Mouse (Mus musculus): ENCODE data around the gene Fam126a. TPM values are rescaled to one million over a fixed set of nuclear protein-coding genes. Genes with fewer than 3 reads are reported as not detected.

Gene Fam126a
- 7.8 TPM for polyA plus RNA-seq (2012; fragmentation: generic; extraction: Trizol)

DNA sequence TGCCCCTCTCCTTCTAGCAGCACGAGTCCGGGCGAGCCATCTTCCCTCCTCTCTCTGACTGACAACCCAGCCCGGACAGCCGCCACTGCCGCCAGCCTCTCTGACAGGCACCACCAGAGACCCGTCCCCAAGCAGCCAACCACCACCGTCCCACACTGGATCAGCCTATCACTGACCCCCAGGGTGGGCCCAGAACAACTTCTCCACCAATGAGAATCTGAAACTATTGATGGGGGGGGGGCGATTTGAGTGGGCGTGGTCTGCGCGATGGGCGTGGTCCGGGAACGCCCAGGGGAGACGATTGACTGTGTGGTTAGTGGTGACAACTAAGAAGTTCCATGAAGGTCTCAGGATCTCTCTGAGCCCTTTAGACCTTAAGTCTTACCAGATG is at the start of gene Fam126a:
Gene Fam126a (minus strand): TSS at position 112 of the 391 bp plus-strand sequence.
- H3K27me3 ChIP-seq (ENCODE audit: control insufficient read depth, insufficient read depth, insufficient read length) = no peaks in the 10 kb centered on the region
- no peak for TF ChIP-seq E2F4 (IDR thresholded peaks at IDR 0.05; ENCODE audit: insufficient read depth)
- TF ChIP-seq REST (IDR thresholded peaks at IDR 0.05; ENCODE audit: insufficient read depth, insufficient read length) = peak; percentile 33
- peak in 1 of 3 experiments; percentile 78 for TF ChIP-seq MYOD1 (IDR thresholded peaks at IDR 0.05; ENCODE audit: control insufficient read depth in 1 of 3, insufficient read length in 2 of 3, low read depth in 2 of 3)
- TF ChIP-seq POLR2A (IDR thresholded peaks at IDR 0.05; ENCODE audit: insufficient read length, low read depth) = peak; percentile 90
- peak in 2 of 3 experiments; percentile 19 to 33 for TF ChIP-seq MYOG (IDR thresholded peaks at IDR 0.05; ENCODE audit: control insufficient read depth in 1 of 3, insufficient read depth in 1 of 3, insufficient read length in 2 of 3, low read depth in 2 of 3)
- no peak for TF ChIP-seq TCF3 (IDR thresholded peaks at IDR 0.05; ENCODE audit: insufficient read length, low read depth)
- no peak for TF ChIP-seq USF1 (IDR thresholded peaks at IDR 0.05; ENCODE audit: low read depth)
- TF ChIP-seq POLR2AphosphoS2 (IDR thresholded peaks at IDR 0.05; ENCODE audit: insufficient read length, low read depth) = peak; percentile 88
- no peak for TF ChIP-seq TCF12 (IDR thresholded peaks at IDR 0.05; ENCODE audit: insufficient read depth, poor library complexity, severe bottlenecking)
- TF ChIP-seq SRF (IDR thresholded peaks at IDR 0.05; ENCODE audit: control insufficient read depth, insufficient read length, low read depth) = no peak
- TF ChIP-seq CEBPB (IDR thresholded peaks at IDR 0.05; ENCODE audit: insufficient read depth, poor library complexity, severe bottlenecking) = no peak
- TF ChIP-seq MAX (IDR thresholded peaks at IDR 0.05; ENCODE audit: low read depth) = no peak
- peak within 1 kb of the TSS; percentile 92 for H3K4me2 ChIP-seq (ENCODE audit: low read depth)
- H3ac ChIP-seq (ENCODE audit: control insufficient read depth, insufficient read length) = peak within 1 kb of the TSS; percentile 66
- peaks cover 26% of the 10 kb centered on the region for H3K79me2 ChIP-seq (ENCODE audit: control insufficient read depth, insufficient read depth)
- peak within 1 kb of the TSS; percentile 54 for H3K4me3 ChIP-seq
- H3K36me3 ChIP-seq (ENCODE audit: control insufficient read depth, insufficient read depth) = no peaks in the 10 kb centered on the region

GRCm38 (mm10) chr5:24078420-24079179 is 48.1 kb upstream of the Fam126a start:
- Histone ChIP-seq H3K36me3 (ENCODE audit: control insufficient read depth, insufficient read depth) (no peaks in the 10 kb centered on the region), H3ac (ENCODE audit: control insufficient read depth, insufficient read length) (no peak overlapping the region), H3K4me3 (no peak overlapping the region), H3K27me3 (ENCODE audit: control insufficient read depth, insufficient read depth, insufficient read length) (peaks cover 19% of the 10 kb centered on the region), H3K4me2 (ENCODE audit: low read depth) (no peak overlapping the region), H3K79me2 (ENCODE audit: control insufficient read depth, insufficient read depth) (no peaks in the 10 kb centered on the region)
- no peak for TF ChIP-seq REST (IDR thresholded peaks at IDR 0.05; ENCODE audit: insufficient read depth, insufficient read length)
- TF ChIP-seq POLR2AphosphoS2 (IDR thresholded peaks at IDR 0.05; ENCODE audit: insufficient read length, low read depth) = no peak
- TF ChIP-seq TCF3 (IDR thresholded peaks at IDR 0.05; ENCODE audit: insufficient read length, low read depth) = no peak
- TF ChIP-seq MAX (IDR thresholded peaks at IDR 0.05; ENCODE audit: low read depth) = no peak
- no peak for TF ChIP-seq SRF (IDR thresholded peaks at IDR 0.05; ENCODE audit: control insufficient read depth, insufficient read length, low read depth)
- no peak for TF ChIP-seq MYOD1 (IDR thresholded peaks at IDR 0.05; ENCODE audit: control insufficient read depth in 1 of 3, insufficient read length in 2 of 3, low read depth in 2 of 3)
- no peak for TF ChIP-seq USF1 (IDR thresholded peaks at IDR 0.05; ENCODE audit: low read depth)
- no peak for TF ChIP-seq TCF12 (IDR thresholded peaks at IDR 0.05; ENCODE audit: insufficient read depth, poor library complexity, severe bottlenecking)
- no peak for TF ChIP-seq POLR2A (IDR thresholded peaks at IDR 0.05; ENCODE audit: insufficient read length, low read depth)
- no peak for TF ChIP-seq CEBPB (IDR thresholded peaks at IDR 0.05; ENCODE audit: insufficient read depth, poor library complexity, severe bottlenecking)
- no peak for TF ChIP-seq MYOG (IDR thresholded peaks at IDR 0.05; ENCODE audit: control insufficient read depth in 1 of 3, insufficient read depth in 1 of 3, insufficient read length in 2 of 3, low read depth in 2 of 3)
- no peak for TF ChIP-seq E2F4 (IDR thresholded peaks at IDR 0.05; ENCODE audit: insufficient read depth)

- TF ChIP-seq REST (IDR thresholded peaks at IDR 0.05; ENCODE audit: insufficient read depth, insufficient read length) = no peak
- no peak for TF ChIP-seq POLR2AphosphoS2 (IDR thresholded peaks at IDR 0.05; ENCODE audit: insufficient read length, low read depth)
- TF ChIP-seq SRF (IDR thresholded peaks at IDR 0.05; ENCODE audit: control insufficient read depth, insufficient read length, low read depth) = no peak
- no peak for TF ChIP-seq USF1 (IDR thresholded peaks at IDR 0.05; ENCODE audit: low read depth)
- no peak for TF ChIP-seq MYOG (IDR thresholded peaks at IDR 0.05; ENCODE audit: control insufficient read depth in 1 of 3, insufficient read depth in 1 of 3, insufficient read length in 2 of 3, low read depth in 2 of 3)
- no peak for TF ChIP-seq CEBPB (IDR thresholded peaks at IDR 0.05; ENCODE audit: insufficient read depth, poor library complexity, severe bottlenecking)
- TF ChIP-seq E2F4 (IDR thresholded peaks at IDR 0.05; ENCODE audit: insufficient read depth) = no peak
- Histone ChIP-seq H3K36me3 (ENCODE audit: control insufficient read depth, insufficient read depth) (no peaks in the 10 kb centered on the region), H3K27me3 (ENCODE audit: control insufficient read depth, insufficient read depth, insufficient read length) (peaks cover 13% of the 10 kb centered on the region), H3K4me3 (peak overlapping the region; percentile 6), H3ac (ENCODE audit: control insufficient read depth, insufficient read length) (no peak overlapping the region), H3K4me2 (ENCODE audit: low read depth) (peak overlapping the region; percentile 62), H3K79me2 (ENCODE audit: control insufficient read depth, insufficient read depth) (no peaks in the 10 kb centered on the region)
Measured at GRCm38 (mm10) chr5:24077739-24078306, 47.3 kb upstream of the Fam126a start.

GRCm38 (mm10) chr5:24076986-24077718 is 46.7 kb upstream of the Fam126a start:
- Histone ChIP-seq H3K27me3 (ENCODE audit: control insufficient read depth, insufficient read depth, insufficient read length) (peaks cover 11% of the 10 kb centered on the region), H3K36me3 (ENCODE audit: control insufficient read depth, insufficient read depth) (no peaks in the 10 kb centered on the region), H3K4me3 (peak overlapping the region; percentile 6), H3K4me2 (ENCODE audit: low read depth) (peak overlapping the region; percentile 62), H3ac (ENCODE audit: control insufficient read depth, insufficient read length) (no peak overlapping the region), H3K79me2 (ENCODE audit: control insufficient read depth, insufficient read depth) (no peaks in the 10 kb centered on the region)
- no peak for TF ChIP-seq MYOD1 (IDR thresholded peaks at IDR 0.05; ENCODE audit: control insufficient read depth in 1 of 3, insufficient read length in 2 of 3, low read depth in 2 of 3)
- TF ChIP-seq TCF12 (IDR thresholded peaks at IDR 0.05; ENCODE audit: insufficient read depth, poor library complexity, severe bottlenecking) = no peak
- TF ChIP-seq USF1 (IDR thresholded peaks at IDR 0.05; ENCODE audit: low read depth) = no peak
- no peak for TF ChIP-seq E2F4 (IDR thresholded peaks at IDR 0.05; ENCODE audit: insufficient read depth)
- TF ChIP-seq MAX (IDR thresholded peaks at IDR 0.05; ENCODE audit: low read depth) = no peak
- TF ChIP-seq REST (IDR thresholded peaks at IDR 0.05; ENCODE audit: insufficient read depth, insufficient read length) = no peak
- TF ChIP-seq POLR2AphosphoS2 (IDR thresholded peaks at IDR 0.05; ENCODE audit: insufficient read length, low read depth) = no peak
- TF ChIP-seq CEBPB (IDR thresholded peaks at IDR 0.05; ENCODE audit: insufficient read depth, poor library complexity, severe bottlenecking) = no peak
- no peak for TF ChIP-seq POLR2A (IDR thresholded peaks at IDR 0.05; ENCODE audit: insufficient read length, low read depth)
- TF ChIP-seq MYOG (IDR thresholded peaks at IDR 0.05; ENCODE audit: control insufficient read depth in 1 of 3, insufficient read depth in 1 of 3, insufficient read length in 2 of 3, low read depth in 2 of 3) = no peak
- no peak for TF ChIP-seq SRF (IDR thresholded peaks at IDR 0.05; ENCODE audit: control insufficient read depth, insufficient read length, low read depth)
- no peak for TF ChIP-seq TCF3 (IDR thresholded peaks at IDR 0.05; ENCODE audit: insufficient read length, low read depth)

Measured in myocyte (in vitro differentiated cells).